Mouse (Mus musculus): ENCODE measurements around the gene Slc6a20a.

GRCm38 (mm10) chr9:123686206-123686605 lies 7.5 kb upstream of the Slc6a20a start:
- no peak for TF ChIP-seq EP300 (IDR thresholded peaks at IDR 0.05)
- no peak for TF ChIP-seq CTCF (IDR thresholded peaks at IDR 0.05)
